Mouse (Mus musculus) hindbrain, embryonic 12.5 days (tissue): ENCODE measurements at regions not wholly inside any gene's neighbourhood (a gene's known extent, or its start where the extent isn't known, plus 50 kb on each side); places are given as distances from the start of the nearest gene placed in this dataset.

Experiments
- ATAC-seq: fragments of 200-750 bp; cut with Nextera tagmentation; 2 replicates; pipeline ENCODE4 v1.8.0; 2017; ENCODE audit warnings: moderate TSS enrichment; ENCODE audit not compliant: low FRiP score
- H3K27ac ChIP-seq: fragments of 300-500 bp; sonication (generic); 2 replicates; pipeline ENCODE4 v1.5.1; 2016; ENCODE audit warnings: mild to moderate bottlenecking
- H3K27me3 ChIP-seq: fragments of 300-500 bp; sonication (generic); 2 replicates; pipeline ENCODE4 v1.6.1; 2016; ENCODE audit warnings: mild to moderate bottlenecking
- H3K36me3 ChIP-seq: fragments of 300-500 bp; sonication (generic); 2 replicates; pipeline ENCODE4 v1.6.1; 2016; ENCODE audit warnings: mild to moderate bottlenecking
- H3K4me1 ChIP-seq: fragments of 300-500 bp; sonication (generic); 2 replicates; pipeline ENCODE4 v1.6.1; 2016
- H3K4me2 ChIP-seq: fragments of 300-500 bp; sonication (generic); replicated peaks from 2 replicates; pipeline ENCODE4 v1.6.1; 2016; ENCODE audit warnings: mild to moderate bottlenecking
- H3K4me3 ChIP-seq: fragments of 300-500 bp; sonication (generic); 2 replicates; pipeline ENCODE4 v1.5.1; 2016; ENCODE audit warnings: mild to moderate bottlenecking
- H3K9ac ChIP-seq: fragments of 300-500 bp; sonication (generic); 2 replicates; pipeline ENCODE4 v1.6.1; 2016; ENCODE audit warnings: mild to moderate bottlenecking, moderate library complexity
- H3K9me3 ChIP-seq: fragments of 300-500 bp; sonication (generic); replicated peaks from 2 replicates; pipeline ENCODE4 v1.6.1; 2016; ENCODE audit warnings: mild to moderate bottlenecking
- WGBS: fragments of 180-500 bp; shearing (Covaris S2); methylation state at CpG from one replicate; pipeline ENCODE4 v1.1.7; 2016; 5-methylcytosine and 5-hydroxymethylcytosine counted together

DNA sequence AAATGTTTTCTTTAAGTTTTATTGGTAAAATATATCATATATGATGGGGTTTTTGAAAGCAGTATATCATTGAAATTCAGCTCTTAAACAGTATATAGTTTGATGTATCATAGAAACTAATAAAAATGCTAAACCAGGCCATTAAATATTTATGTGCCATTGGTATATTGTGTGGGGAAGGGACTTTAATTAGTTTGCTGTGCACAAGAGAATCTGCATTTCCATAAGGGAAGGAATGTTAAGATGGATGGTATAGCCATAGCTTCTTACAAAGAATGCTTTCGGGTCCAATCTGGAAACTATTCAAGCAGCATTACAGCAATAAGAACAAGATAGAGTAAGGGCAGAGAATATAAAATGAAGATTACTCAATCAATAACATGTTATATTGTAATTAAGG lies 1195.9 kb upstream of the Cdh8 start:
- no peak overlapping the region for H3K4me2 ChIP-seq
- H3K27ac ChIP-seq = no peak overlapping the region
- WGBS = 59% methylated on average over 1 of the region's 1 CpGs
- H3K4me3 ChIP-seq = no peak overlapping the region
- no peaks in the 10 kb centered on the region for H3K36me3 ChIP-seq
- no peak overlapping the region for H3K9ac ChIP-seq
- no peaks in the 10 kb centered on the region for H3K4me1 ChIP-seq
- ATAC-seq = peak; percentile 50; the same call in 1 of the 2 replicates
- no peaks in the 10 kb centered on the region for H3K27me3 ChIP-seq
- H3K9me3 ChIP-seq = no peaks in the 10 kb centered on the region
